Mouse (Mus musculus) Patski (cell line): ENCODE data around the gene Ndrg3. TPM values are rescaled to one million over a fixed set of nuclear protein-coding genes. Genes with fewer than 3 reads are reported as not detected.

Experiments used
- ATAC-seq: fragments of 100-300 bp; one replicate; pipeline ENCODE4 v1.8.0; 2021
- CTCF ChIA-PET: fragments of 350-600 bp; sonication (Branson Sonifier 250); formaldehyde crosslinking; loops from one replicate; lab custom pipeline; 2022; ENCODE audit warnings: inconsistent platforms; lab: Charles Lee
- POLR2A ChIA-PET: fragments of 350-600 bp; sonication (Branson Sonifier 250); formaldehyde crosslinking; loops from one replicate; lab custom pipeline; 2022; ENCODE audit warnings: antibody characterized with exemption, inconsistent platforms; lab: Charles Lee
- DNase-seq: peaks from one replicate; pipeline ENCODE4 v3.0.0-alpha.2; 2011; ENCODE audit warnings: low read depth, low spot score
- H3K27me3 ChIP-seq: fragments of 371-371 bp; one replicate; pipeline ENCODE4 v1.5.1; 2021
- CTCF ChIP-seq: fragments of 100-300 bp; IDR thresholded peaks from one replicate; pipeline ENCODE4 v1.5.1; 2021
- in situ Hi-C: fragments of 300-500 bp; cut with MboI; formaldehyde crosslinking; loops from 3 replicates; pipeline ENCODE4 v1.11.1; 2018; ENCODE audit warnings: low pct_unique_long_range_greater_than_20kb, mixed read lengths
- polyA plus RNA-seq: library from polyadenylated mRNA; unstranded; gene quantifications from one replicate; pipeline ENCODE4 v1.2.3, GENCODE M21; 2021

Gene Ndrg3
- polyA plus RNA-seq, 1 experiment from 2014 or later: 73.5 TPM

GRCm38 (mm10) chr2:157027106-157028008, 35.5 kb upstream of the Ndrg3 start:
- ChIA-PET CTCF (no interaction called here), POLR2A (no interaction called here)
- in situ Hi-C loops: no loop called here
- no peaks in the 10 kb centered on the region for H3K27me3 ChIP-seq
- TF ChIP-seq CTCF: no peak
- ATAC-seq: no peak
- no peak for DNase-seq

- no peaks in the 10 kb centered on the region for H3K27me3 ChIP-seq
- ATAC-seq (no peak), DNase-seq (no peak)
- POLR2A ChIA-PET: no interaction called here
- CTCF ChIA-PET: no interaction called here
- TF ChIP-seq CTCF: no peak
- in situ Hi-C loops: no loop called here
Observed at GRCm38 (mm10) chr2:157021156-157021555, 29.3 kb upstream of the Ndrg3 start.

- CTCF ChIA-PET: interaction anchor here (1.2 kb wide), 1 partner anchor 9 kb away, joined by 3 read pairs; no protein-coding TSS in a partner anchor
Observed at GRCm38 (mm10) chr2:157019228-157019627, 27.4 kb upstream of the Ndrg3 start.

GRCm38 (mm10) chr2:157016529-157017270, 24.8 kb upstream of the Ndrg3 start:
- ChIA-PET POLR2A (no interaction called here), CTCF (interaction anchor here (1.3 kb wide), 1 partner anchor 29 kb away, joined by 3 read pairs; no protein-coding TSS in a partner anchor)
- TF ChIP-seq CTCF: no peak
- no peaks in the 10 kb centered on the region for H3K27me3 ChIP-seq
- in situ Hi-C loops: no loop called here
- no peak for DNase-seq
- ATAC-seq: no peak

More at GRCm38 (mm10) chr2:157019228-157019627, 27.4 kb upstream of the Ndrg3 start:
- ATAC-seq: no peak
- TF ChIP-seq CTCF: no peak
- in situ Hi-C loops: no loop called here
- no peaks in the 10 kb centered on the region for H3K27me3 ChIP-seq
- DNase-seq: no peak
- POLR2A ChIA-PET: no interaction called here

GRCm38 (mm10) chr2:157012341-157012740, 20.5 kb upstream of the Ndrg3 start:
- TF ChIP-seq CTCF: no peak
- DNase-seq (no peak), ATAC-seq (no peak)
- CTCF ChIA-PET: no interaction called here
- in situ Hi-C loops: no loop called here
- POLR2A ChIA-PET: no interaction called here
- no peaks in the 10 kb centered on the region for H3K27me3 ChIP-seq

- no peak for DNase-seq
- POLR2A ChIA-PET: interaction anchor here (1.0 kb wide), 1 partner anchor 41 kb away, joined by 3 read pairs; no protein-coding TSS in a partner anchor
- in situ Hi-C loops: no loop called here
- no peaks in the 10 kb centered on the region for H3K27me3 ChIP-seq
- CTCF ChIA-PET: interaction anchor here (1.1 to 1.6 kb wide), 2 partner anchors 8 to 22 kb away, joined by 3 read pairs; no protein-coding TSS in a partner anchor
- no peak for TF ChIP-seq CTCF
- ATAC-seq: no peak
Observed at GRCm38 (mm10) chr2:157010634-157011310, 18.9 kb upstream of the Ndrg3 start.

- TF ChIP-seq CTCF: no peak
- POLR2A ChIA-PET: interaction anchor here (0.7 kb wide), 1 partner anchor 46 kb away, joined by 3 read pairs; no protein-coding TSS in a partner anchor
- CTCF ChIA-PET: interaction anchor here (1.6 kb wide), 1 partner anchor 8 kb away, joined by 3 read pairs; no protein-coding TSS in a partner anchor
- DNase-seq (peak; percentile 39), ATAC-seq (no peak)
- in situ Hi-C loops: no loop called here
- H3K27me3 ChIP-seq: no peaks in the 10 kb centered on the region
Observed at GRCm38 (mm10) chr2:157010121-157010520, 18.3 kb upstream of the Ndrg3 start.

- POLR2A ChIA-PET: interaction anchor here (0.8 kb wide), 1 partner anchor 47 kb away, joined by 4 read pairs; no protein-coding TSS in a partner anchor
- CTCF ChIA-PET: no interaction called here
- in situ Hi-C loops: no loop called here
- no peak for DNase-seq
- TF ChIP-seq CTCF: no peak
- ATAC-seq: no peak
- H3K27me3 ChIP-seq: no peaks in the 10 kb centered on the region
Observed at GRCm38 (mm10) chr2:157008509-157008908, 16.7 kb upstream of the Ndrg3 start.

- DNase-seq (no peak), ATAC-seq (no peak)
- POLR2A ChIA-PET: no interaction called here
- no peaks in the 10 kb centered on the region for H3K27me3 ChIP-seq
- TF ChIP-seq CTCF: no peak
- in situ Hi-C loops: no loop called here
- CTCF ChIA-PET: no interaction called here
Observed at GRCm38 (mm10) chr2:157007234-157007596, 15.4 kb upstream of the Ndrg3 start.
